Mouse (Mus musculus): ENCODE data around the gene Ankrd11. TPM values are rescaled to one million over a fixed set of nuclear protein-coding genes. Genes with fewer than 3 reads are reported as not detected.

The Ankrd11 gene
- total and polyA plus RNA-seq, 2 experiments from 2014 or later: 75.9 to 96.6 TPM

GRCm38 (mm10) chr8:122898473-122898872 lies 143.6 kb downstream of the Ankrd11 start:
- no peak for ATAC-seq
- Histone ChIP-seq H3K4me3 (ENCODE audit: low read length) (no peak overlapping the region), H3K9ac (replicated peaks; ENCODE audit: low read length) (no peak overlapping the region), H3K4me1 (ENCODE audit: insufficient read depth, low read length) (no peaks in the 10 kb centered on the region), H3K4me2 (ENCODE audit: low read depth, low read length) (no peak overlapping the region), H3K27ac (no peak overlapping the region), H3K27me3 (ENCODE audit: insufficient read depth, low read length) (no peaks in the 10 kb centered on the region), H3K9me3 (ENCODE audit: low read length) (no peaks in the 10 kb centered on the region), H3K36me3 (ENCODE audit: insufficient read depth, low read length) (peaks cover 47% of the 10 kb centered on the region)
- WGBS: 93% methylated on average over 12 of the region's 12 CpGs
- TF ChIP-seq CTCF (IDR thresholded peaks at IDR 0.05; ENCODE audit: low read depth): no peak
- DNase-seq (ENCODE audit: low spot score): no peak

- Histone ChIP-seq H3K4me1 (ENCODE audit: insufficient read depth, low read length) (no peaks in the 10 kb centered on the region), H3K4me3 (ENCODE audit: low read length) (no peak overlapping the region), H3K9ac (replicated peaks; ENCODE audit: low read length) (no peak overlapping the region), H3K27ac (no peak overlapping the region), H3K36me3 (ENCODE audit: insufficient read depth, low read length) (peaks cover 51% of the 10 kb centered on the region), H3K27me3 (ENCODE audit: insufficient read depth, low read length) (no peaks in the 10 kb centered on the region), H3K4me2 (ENCODE audit: low read depth, low read length) (no peak overlapping the region), H3K9me3 (ENCODE audit: low read length) (no peaks in the 10 kb centered on the region)
- TF ChIP-seq CTCF (IDR thresholded peaks at IDR 0.05; ENCODE audit: low read depth): no peak
- DNase-seq (ENCODE audit: low spot score) (no peak), ATAC-seq (no peak)
- 90% methylated on average over 4 of the region's 4 CpGs for WGBS
These were observed 144.1 kb downstream of the Ankrd11 start for GRCm38 (mm10) chr8:122898018-122898417.

GRCm38 (mm10) chr8:122897200-122897599 lies 144.9 kb downstream of the Ankrd11 start:
- WGBS: 91% methylated on average over 8 of the region's 8 CpGs
- H3K9me3 ChIP-seq (ENCODE audit: low read length): no peaks in the 10 kb centered on the region
- DNase-seq (ENCODE audit: low spot score) (no peak), ATAC-seq (no peak)
- no peak overlapping the region for H3K4me3 ChIP-seq (ENCODE audit: low read length)
- TF ChIP-seq CTCF (IDR thresholded peaks at IDR 0.05; ENCODE audit: low read depth): no peak
- H3K36me3 ChIP-seq (ENCODE audit: insufficient read depth, low read length): peaks cover 60% of the 10 kb centered on the region
- no peak overlapping the region for H3K4me2 ChIP-seq (ENCODE audit: low read depth, low read length)
- no peak overlapping the region for H3K27ac ChIP-seq
- no peaks in the 10 kb centered on the region for H3K4me1 ChIP-seq (ENCODE audit: insufficient read depth, low read length)
- H3K9ac ChIP-seq (replicated peaks; ENCODE audit: low read length): no peak overlapping the region
- no peaks in the 10 kb centered on the region for H3K27me3 ChIP-seq (ENCODE audit: insufficient read depth, low read length)

- DNase-seq (ENCODE audit: low spot score): no peak
- no peak overlapping the region for H3K27ac ChIP-seq
- TF ChIP-seq CTCF (IDR thresholded peaks at IDR 0.05; ENCODE audit: low read depth): no peak
- no peaks in the 10 kb centered on the region for H3K4me1 ChIP-seq (ENCODE audit: insufficient read depth, low read length)
- 93% methylated on average over 11 of the region's 11 CpGs for WGBS
- ATAC-seq: no peak
- no peaks in the 10 kb centered on the region for H3K27me3 ChIP-seq (ENCODE audit: insufficient read depth, low read length)
- no peaks in the 10 kb centered on the region for H3K9me3 ChIP-seq (ENCODE audit: low read length)
- no peak overlapping the region for H3K9ac ChIP-seq (replicated peaks; ENCODE audit: low read length)
- peaks cover 68% of the 10 kb centered on the region for H3K36me3 ChIP-seq (ENCODE audit: insufficient read depth, low read length)
- H3K4me2 ChIP-seq (ENCODE audit: low read depth, low read length): no peak overlapping the region
- H3K4me3 ChIP-seq (ENCODE audit: low read length): no peak overlapping the region
These were observed 145.8 kb downstream of the Ankrd11 start for GRCm38 (mm10) chr8:122896317-122896716.

GRCm38 (mm10) chr8:122893451-122893850 lies 148.6 kb downstream of the Ankrd11 start:
- ATAC-seq (no peak), DNase-seq (ENCODE audit: low spot score) (no peak)
- 90% methylated on average over 12 of the region's 12 CpGs for WGBS
- Histone ChIP-seq H3K27ac (no peak overlapping the region), H3K4me1 (ENCODE audit: insufficient read depth, low read length) (no peaks in the 10 kb centered on the region), H3K4me2 (ENCODE audit: low read depth, low read length) (no peak overlapping the region), H3K9me3 (ENCODE audit: low read length) (no peaks in the 10 kb centered on the region), H3K36me3 (ENCODE audit: insufficient read depth, low read length) (peaks cover 90% of the 10 kb centered on the region), H3K4me3 (ENCODE audit: low read length) (no peak overlapping the region), H3K27me3 (ENCODE audit: insufficient read depth, low read length) (no peaks in the 10 kb centered on the region), H3K9ac (replicated peaks; ENCODE audit: low read length) (no peak overlapping the region)
- no peak for TF ChIP-seq CTCF (IDR thresholded peaks at IDR 0.05; ENCODE audit: low read depth)

GRCm38 (mm10) chr8:122891440-122891839 lies 150.6 kb downstream of the Ankrd11 start:
- Histone ChIP-seq H3K27me3 (ENCODE audit: insufficient read depth, low read length) (no peaks in the 10 kb centered on the region), H3K4me3 (ENCODE audit: low read length) (no peak overlapping the region), H3K4me2 (ENCODE audit: low read depth, low read length) (no peak overlapping the region), H3K9ac (replicated peaks; ENCODE audit: low read length) (no peak overlapping the region), H3K27ac (no peak overlapping the region), H3K4me1 (ENCODE audit: insufficient read depth, low read length) (no peaks in the 10 kb centered on the region), H3K36me3 (ENCODE audit: insufficient read depth, low read length) (peaks cover 92% of the 10 kb centered on the region), H3K9me3 (ENCODE audit: low read length) (no peaks in the 10 kb centered on the region)
- DNase-seq (ENCODE audit: low spot score) (no peak), ATAC-seq (no peak)
- WGBS: 85% methylated on average over 12 of the region's 12 CpGs
- TF ChIP-seq CTCF (IDR thresholded peaks at IDR 0.05; ENCODE audit: low read depth): peak; percentile 44

- no peak overlapping the region for H3K27ac ChIP-seq
These were observed 158.4 kb downstream of the Ankrd11 start for GRCm38 (mm10) chr8:122883671-122884070.

More at GRCm38 (mm10) chr8:122883671-122884070, 158.4 kb downstream of the Ankrd11 start:
- no peak for ATAC-seq
- no peaks in the 10 kb centered on the region for H3K4me1 ChIP-seq (ENCODE audit: insufficient read depth, low read length)
- H3K4me2 ChIP-seq (ENCODE audit: low read depth, low read length): no peak overlapping the region
- TF ChIP-seq CTCF (IDR thresholded peaks at IDR 0.05; ENCODE audit: low read depth): no peak
- WGBS: 89% methylated on average over 10 of the region's 10 CpGs
- no peaks in the 10 kb centered on the region for H3K9me3 ChIP-seq (ENCODE audit: low read length)
- DNase-seq (ENCODE audit: low spot score): no peak
- H3K36me3 ChIP-seq (ENCODE audit: insufficient read depth, low read length): peaks cover 63% of the 10 kb centered on the region
- no peak overlapping the region for H3K4me3 ChIP-seq (ENCODE audit: low read length)
- no peaks in the 10 kb centered on the region for H3K27me3 ChIP-seq (ENCODE audit: insufficient read depth, low read length)
- no peak overlapping the region for H3K9ac ChIP-seq (replicated peaks; ENCODE audit: low read length)
